Mouse (Mus musculus): ENCODE data around the gene Fam43a. TPM values are rescaled to one million over a fixed set of nuclear protein-coding genes. Genes with fewer than 3 reads are reported as not detected.

Gene Fam43a
- total RNA-seq (2021): 10 to 100 TPM in 1 of 2 experiments, 1 to 10 TPM in 1; 9.6 to 13.6 TPM

DNA sequence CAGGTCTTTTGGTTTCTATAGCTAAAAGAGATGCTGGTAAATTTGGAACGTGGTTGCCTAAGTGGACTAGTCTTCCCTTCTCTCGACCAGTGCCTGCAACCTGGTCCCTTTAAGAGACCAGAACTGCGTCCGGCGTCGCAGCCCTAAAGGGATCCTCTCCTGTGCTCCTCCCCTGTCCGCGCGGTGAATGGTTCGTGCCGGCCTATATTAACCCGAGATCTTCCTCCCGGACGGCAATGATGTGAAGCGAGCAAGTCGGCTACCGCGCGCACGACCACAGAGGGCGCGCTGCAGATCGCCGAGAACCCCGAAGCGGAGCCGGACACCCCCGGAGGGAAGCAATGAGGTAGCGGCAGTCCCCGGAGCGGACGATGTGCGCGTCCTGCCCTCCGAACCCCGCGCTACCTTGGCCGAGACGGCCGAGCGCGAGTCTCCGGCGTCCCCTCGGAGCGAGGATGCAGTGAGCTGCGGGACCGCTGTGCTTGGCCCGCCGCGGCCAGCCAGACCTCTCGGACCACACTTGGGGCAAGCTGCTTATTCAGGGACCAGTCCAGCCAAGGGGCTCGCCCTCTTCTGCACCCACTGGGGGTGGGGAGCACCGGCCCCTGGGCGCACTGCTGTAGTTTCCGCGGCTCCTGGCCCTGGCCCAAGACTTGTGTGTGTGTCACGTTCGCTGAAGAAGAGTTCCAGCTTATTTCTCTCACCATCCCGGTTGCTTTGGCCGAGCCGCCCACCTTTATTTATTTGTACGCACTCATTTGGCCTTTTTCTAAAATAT lies at the start of gene Fam43a:
Fam43a (plus strand) TSS at position 233 of the 778 bp plus-strand sequence.
- DNase-seq: peak; percentile 75 to 76

DNA sequence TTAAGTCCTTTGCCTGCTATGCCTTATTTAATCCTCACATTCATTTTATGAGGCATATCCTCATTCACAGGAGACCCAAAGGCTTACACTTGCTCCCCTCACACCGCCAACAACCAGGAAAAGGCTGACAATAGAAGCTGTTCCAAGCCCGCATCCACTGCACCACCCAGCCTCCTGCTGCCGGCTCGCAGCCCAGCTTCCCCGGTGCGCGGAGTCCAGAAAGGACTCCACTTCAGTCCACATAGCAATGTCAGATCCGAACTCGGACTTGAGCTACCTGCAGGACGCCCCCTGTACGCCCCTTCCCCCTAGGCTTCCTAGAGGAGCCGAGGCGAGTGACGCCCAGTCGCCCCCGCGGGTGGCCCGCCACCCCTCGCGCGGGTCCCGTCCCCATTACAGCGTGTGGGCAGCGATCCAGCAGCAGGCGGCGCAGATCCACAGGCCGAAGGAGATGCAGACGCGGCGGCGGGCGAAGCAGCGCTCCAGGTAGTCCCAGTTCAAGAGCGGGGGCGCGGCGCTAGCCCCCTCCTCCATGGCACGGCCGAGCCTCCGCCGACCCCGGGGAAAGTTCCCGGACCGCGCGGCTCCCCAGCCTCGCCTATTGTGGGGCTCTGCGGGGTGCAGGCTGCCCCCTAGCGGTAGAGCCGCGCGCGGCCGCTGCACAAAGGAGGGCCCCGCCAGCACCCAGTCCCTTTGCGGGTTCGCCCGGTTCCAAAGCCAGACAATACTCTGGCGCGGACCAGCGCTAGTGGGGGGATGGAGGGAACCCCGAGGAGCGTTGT lies 49.4 kb upstream of the Fam43a start:
- peak; percentile 78 to 84 for DNase-seq

DNA sequence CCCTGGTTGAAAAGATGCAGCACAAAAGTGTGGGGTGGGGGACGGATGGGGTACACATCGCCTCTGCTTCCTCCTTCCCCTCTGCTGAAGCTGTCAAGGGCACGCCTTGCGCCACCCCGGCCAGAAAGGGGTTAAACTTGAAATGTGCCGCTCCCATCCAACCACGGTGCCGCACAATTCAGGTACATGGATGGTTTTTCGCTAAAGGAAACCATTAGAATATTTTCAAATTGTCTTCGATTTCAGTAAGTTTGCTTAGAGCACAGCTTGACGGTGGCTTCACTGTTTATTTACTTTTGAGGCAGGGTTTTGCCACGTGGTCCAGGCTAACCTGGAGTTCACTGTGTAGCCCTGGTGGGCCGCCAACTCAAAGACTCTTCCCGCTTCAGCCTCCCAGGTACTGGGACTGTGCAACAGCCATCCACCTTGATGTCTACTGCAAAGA lies 48.8 kb upstream of the Fam43a start, which contains the start of gene Tmem44:
Tmem44 (minus strand) TSS at position 95 of the 445 bp plus-strand sequence.
- no peak for DNase-seq

DNA sequence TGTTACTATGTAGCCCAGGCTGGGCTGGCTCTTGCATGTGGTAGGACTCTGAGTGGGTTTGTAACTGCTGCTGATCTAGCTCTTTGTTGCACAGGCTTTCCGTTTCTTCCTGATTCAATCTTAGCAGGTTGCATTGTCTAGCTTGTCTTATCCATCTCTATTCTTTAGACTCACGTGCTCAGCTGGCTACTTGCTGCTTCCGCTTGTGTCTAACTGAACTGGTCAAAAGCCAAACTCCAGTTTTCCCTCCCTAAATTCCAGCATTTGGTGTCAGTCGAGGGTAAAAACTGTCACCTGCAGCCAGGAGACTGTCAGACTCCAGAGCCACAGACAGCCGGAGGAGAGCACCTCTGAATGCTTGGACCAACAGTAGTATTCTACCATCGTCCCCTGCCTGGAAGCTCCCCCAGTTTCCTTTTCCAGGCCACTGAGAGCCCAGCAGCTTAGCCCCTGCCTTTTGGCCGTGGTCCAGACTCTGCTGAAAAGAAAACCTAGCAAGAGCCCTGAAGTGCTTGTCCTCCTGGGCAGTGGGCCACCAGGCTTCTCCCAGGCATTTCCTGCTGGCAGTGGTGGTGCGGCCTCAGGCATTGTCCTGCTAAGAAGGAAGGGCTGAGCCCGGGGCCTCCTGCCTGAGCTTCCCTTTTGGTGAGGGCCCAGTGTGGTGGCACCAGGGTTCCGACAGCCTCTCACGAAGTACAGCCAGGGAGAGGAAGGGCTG lies 46.7 kb upstream of the Fam43a start:
- peak; percentile 65 to 81 for DNase-seq

DNA sequence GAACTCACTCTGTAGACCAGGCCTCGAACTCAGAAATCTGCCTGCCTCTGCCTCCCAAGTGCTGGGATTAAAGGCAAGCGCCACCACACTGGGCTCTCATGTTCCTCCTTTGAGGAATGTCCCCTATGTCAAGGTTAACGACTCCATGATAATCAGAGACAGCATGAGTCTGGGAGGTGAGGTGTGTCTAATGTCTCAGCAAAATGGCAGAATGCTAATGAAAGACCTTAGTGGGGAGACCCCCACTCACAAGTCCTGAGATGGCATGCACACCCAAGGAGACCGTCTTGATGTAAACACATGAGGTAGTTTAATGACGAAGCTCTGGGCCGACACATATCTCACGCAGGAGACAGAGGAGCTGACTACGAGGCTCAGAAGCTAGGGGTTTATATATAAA lies 45.4 kb upstream of the Fam43a start:
- DNase-seq: no peak

DNA sequence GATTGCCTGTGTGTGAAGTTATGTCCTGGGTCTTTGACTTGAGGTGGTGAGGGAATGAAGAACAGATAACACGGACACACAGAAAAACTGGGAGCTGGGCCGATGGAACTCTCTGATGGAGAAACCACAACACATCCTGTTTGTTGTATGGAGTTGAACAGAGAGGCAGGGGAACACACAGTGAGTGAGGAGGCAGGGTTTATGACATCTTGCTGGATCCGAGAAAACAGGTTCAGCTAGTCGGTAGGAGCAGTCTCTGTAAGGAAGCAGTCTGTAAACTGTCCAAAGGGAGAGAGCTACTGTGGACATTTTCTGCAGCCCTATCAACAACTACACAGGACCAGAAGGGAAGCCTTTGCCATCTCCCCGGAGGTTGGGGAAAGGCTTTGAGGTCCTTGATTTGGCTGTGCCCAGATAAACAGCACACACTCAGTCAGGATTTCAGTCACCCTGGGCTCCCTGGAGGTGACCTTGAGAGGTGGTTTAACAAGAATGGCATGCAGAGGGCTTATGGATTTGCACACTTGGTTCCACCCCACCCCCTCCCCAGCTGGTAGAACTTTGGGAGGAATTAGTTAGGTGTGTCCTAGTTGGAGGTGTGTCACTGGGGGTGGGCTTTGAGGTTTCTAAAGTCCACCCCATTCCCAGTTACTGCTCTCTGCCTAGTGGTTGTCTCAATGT lies 40.1 kb upstream of the Fam43a start:
- DNase-seq: no peak

DNA sequence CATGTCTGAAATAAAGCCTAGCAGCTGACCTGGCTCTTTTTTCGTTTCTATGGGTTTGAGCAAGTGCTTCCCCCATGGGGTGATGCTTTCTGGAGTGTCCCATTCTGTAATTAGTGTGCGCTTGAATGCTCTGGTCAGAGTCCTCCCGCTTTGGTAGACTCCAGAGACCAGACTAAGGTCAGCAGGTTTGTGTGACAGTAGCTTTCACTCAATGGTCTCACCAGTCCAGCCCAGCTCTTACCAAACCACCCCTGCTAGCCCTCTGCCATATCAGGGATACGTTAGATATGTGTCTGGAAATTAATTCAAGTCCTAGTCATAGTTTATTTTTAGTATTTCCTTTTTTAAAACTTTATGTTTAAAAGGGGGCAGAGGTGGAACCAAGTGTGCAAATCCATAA lies 38.9 kb upstream of the Fam43a start:
- DNase-seq: no peak

DNA sequence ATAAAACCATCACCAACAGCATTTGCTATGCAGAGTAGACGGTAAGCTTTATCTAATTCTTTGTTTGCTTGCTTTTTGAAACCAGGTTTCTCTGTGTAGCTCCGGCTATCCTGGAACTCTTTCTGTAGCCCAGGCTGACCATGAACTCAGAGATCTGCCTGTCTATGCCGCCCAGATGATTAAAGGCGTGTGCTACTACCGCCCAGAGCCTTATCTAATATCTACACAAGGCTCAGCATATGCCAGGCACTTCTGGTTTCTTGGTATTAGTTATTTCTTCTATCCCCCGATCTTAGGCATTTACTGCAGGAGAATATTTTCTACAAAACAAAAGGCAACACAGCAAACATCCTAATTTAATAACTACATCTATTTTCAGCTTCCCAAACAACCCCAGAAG lies 33.9 kb upstream of the Fam43a start:
- DNase-seq: no peak

DNA sequence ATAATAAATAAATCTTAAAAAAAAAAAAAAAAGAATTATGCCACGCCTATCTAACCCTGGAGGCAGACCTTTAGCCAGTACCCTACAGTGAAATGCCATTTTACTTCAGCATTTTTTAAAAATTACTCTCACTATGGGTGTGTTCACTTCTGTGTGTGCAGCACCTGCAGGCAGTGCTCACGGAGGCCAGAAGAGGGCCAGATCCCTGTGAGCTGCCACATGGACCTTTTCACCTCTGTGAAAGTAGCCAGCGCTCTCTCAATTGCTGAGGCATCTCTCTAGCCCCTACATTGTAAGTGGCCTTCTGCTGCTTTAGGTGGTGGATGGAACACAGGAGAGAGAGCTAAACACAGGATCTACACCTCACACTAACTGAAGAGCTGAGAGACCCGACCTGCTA lies 29.4 kb upstream of the Fam43a start:
- DNase-seq: no peak

DNA sequence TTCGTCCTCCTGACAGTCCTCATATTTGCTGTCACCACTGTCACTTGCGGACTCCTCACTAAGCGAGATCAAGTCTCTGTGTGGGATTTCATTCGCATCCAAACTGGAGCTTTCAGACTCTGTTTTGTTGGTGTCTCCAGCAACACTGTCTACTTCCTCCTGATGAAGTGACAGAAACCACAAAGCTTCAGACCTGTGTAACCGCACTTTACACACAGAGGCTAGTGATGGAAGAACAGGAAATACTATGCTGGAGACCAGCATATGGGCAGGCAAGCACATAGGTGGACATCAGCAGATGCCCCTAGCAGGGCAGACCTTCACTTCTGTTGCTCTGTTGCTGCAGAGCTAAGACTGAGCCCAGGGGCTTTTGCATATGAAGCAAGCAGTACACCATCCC lies 28.1 kb upstream of the Fam43a start:
- no peak for DNase-seq

DNA sequence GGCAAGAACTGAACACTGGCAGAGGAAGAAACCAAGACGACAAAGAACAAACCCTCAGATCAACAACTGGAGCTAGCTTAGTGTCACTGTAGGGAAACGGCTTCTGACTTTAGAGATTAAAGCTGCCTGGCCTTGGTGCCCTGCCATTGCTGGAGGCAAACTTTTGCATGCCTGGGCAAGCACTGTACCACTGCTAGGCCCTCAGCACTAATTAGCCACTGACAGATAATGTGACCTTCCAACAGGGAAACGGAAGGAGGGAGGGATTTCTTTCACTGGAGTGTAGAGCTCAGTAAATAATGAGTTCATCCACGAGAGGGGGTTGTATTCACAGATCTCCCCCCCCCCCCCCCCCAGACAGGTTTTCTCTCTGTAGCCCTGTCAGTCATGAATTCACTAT lies 27.3 kb upstream of the Fam43a start:
- no peak for DNase-seq

DNA sequence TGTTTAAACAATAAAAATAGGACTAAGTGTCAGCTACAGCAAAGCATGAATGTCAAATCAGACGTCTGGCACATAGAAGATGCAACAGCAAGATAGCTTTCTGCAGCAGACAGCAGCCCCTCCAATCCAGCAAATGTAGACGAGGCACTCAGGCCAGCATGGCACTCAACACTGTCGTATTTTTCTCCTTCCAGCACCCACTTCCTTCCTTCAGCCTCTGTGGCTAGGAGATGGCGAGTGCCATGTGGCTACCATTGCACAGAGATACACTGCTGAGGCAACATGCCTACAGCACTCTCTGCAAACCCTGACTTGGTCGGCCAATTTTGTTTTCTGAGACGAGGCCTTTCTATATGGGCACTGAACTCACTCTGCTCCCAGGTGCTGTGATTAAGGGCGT lies 23.7 kb upstream of the Fam43a start:
- no peak for DNase-seq

DNA sequence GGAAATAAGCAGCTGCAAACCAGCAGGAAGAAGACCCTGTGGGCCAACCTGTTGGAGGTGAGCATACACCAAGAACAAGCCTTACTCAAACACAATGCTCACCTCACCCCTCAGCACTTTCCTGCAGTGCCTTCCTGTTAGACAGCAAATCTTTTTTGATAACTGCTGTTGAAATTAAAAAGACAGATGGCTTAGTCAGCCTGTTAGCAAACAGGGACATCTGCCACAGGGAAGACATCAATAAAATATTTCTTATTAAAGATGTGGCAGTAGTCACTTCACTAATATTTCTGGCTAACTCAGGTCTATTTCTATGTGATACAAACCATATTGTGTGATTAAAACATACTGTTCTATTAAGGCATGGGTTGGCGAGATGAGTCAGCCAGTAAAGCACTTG lies 23.1 kb upstream of the Fam43a start:
- peak in 1 of 2 experiments; percentile 22 for DNase-seq

DNA sequence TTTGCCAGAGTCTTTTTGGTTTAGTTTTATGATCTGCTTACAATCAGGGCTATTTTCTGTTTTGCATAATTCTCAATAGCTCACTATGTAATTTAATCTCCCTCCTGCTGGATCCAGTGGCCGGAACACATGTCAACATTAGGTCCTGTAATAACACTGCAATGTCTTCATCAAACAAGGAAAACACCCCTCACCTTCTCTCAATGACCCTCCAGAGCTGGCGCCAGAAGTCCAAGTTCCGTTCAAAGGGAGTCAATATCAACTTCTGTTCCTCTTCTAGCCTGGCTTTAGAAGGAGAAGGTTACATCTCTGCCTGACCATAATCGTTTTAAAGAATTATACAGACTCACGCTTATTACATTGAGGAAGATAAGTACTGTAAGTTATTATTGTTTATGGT lies 18.8 kb upstream of the Fam43a start:
- no peak for DNase-seq

DNA sequence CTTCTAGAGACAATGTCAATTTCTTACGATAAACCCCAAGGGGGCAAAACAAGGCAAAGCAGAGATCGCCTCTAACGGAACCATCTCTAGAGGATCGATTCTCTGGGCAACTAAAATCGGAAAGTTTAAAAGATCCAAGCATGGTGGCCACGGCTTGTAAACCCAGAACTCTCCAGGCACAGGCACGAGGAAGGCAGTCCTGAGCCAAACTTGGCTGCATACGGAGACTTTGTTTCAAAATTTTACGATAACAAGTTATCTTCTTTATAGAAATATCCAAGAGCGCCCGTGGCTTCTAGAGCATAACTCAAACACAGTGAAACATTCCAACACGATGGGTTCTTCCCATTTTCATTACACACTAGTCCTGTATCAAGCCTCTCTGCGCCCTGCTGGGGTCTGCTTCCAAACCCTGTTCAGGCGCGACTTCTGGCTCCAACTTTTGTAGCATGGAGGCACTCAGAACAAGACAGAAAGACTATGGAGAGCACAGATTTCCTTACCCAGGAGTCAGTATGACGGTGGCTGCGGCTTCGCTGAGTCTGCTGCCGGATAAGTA lies 12.5 kb upstream of the Fam43a start:
- DNase-seq: no peak

DNA sequence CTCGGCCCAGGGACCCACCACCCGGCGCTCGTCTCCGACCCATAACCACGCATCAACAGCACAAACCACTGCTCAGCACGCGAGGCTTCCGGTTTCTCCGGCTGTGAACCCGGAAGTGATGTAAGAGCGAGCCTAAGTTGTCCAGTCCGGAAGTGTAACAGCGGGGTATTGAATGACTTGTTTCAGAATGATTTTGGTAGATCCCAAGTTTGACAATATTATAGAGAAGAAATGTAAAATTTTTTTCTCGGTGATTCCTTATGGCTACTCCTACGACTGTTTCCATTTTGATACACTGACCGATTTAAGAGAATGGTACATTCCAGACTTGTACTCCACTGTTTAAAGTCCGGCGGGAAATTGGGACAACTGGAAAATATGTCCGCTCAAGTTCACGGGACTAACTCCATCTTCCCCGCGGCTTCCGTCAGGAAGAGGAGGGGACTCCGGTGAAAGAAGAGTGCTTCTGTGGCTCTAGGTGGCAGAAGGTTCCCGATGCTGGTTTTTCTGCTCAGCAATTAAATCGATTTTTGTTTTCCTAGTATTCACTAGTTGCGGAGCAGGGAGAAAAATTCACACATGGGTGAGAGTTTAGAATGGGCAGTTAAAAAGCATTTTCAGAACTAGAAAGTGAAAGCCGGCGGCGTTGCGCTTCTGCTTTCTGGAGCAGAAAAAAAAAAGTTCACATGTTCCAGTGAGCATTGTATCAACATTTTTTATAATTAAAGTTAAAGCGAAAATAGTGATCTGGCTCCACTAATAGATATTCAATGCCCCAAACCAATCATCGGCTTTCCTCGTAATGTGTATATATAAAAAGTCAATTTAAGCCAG lies 11.8 kb upstream of the Fam43a start, which contains the start of gene Lsg1:
Lsg1 (minus strand) TSS at position 99 of the 834 bp plus-strand sequence.
- peak; percentile 78 to 80 for DNase-seq

DNA sequence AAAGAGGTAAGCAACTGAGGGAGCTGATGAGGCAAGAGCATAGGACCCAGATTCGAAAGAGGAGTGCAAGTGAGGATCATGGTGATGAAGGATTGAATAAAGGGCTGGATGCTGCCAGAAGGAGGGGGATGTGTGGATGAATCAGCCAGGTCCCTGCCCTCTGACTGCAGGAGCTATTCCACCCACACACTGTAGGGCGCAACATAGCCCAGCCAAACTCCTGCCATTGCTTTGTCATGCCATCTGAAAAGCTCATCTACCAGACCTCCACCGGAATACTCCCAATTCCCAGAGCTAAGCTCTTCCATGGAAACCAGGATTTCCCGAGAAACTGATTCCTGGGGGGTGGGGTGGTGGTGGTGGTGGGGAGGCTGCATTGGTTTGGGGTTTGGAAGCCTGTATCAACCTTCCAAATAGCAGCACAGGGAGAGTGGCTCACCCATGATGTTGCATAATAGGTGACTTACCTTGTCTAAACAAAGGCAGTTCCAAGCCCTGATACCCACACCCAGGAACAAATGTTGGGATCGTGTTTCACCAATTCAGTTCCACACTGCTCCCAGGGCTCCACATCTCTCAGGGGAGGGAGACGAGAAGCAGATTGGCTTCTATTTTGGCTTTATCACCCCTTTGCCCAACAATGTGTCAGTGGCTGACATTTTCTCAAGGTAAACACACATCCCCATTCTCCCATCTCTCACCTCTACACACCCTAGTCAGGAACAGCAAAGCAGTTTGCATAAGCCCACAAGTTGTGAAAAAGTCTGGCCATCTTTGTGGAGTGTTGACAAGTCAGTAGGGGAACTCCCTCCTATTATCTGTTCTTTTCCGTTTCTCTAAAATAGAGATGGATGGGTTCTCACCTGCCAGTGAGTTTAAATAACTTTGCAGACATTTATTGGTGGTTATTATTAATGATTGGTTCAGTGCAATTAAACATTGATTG lies 9.0 kb upstream of the Fam43a start:
- no peak for DNase-seq

DNA sequence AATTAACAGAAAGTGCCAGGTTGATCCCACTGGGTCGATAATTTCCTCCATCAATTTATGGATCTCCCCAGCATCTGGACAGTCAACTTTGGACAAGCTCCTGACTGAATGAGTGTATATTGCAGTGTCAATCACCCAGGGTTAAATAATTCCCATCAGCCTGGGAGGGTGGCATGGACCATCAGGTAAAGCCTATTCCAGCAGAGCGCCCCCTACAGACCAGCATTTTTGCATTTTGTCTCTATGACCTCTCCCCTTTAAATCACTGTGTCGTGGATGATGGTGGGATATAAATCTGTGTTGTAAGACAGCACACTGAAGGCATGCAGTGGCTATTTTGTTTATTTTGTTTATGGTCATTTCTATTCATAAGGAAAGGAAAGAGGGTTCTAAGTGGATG lies 7.5 kb upstream of the Fam43a start:
- DNase-seq: no peak

DNA sequence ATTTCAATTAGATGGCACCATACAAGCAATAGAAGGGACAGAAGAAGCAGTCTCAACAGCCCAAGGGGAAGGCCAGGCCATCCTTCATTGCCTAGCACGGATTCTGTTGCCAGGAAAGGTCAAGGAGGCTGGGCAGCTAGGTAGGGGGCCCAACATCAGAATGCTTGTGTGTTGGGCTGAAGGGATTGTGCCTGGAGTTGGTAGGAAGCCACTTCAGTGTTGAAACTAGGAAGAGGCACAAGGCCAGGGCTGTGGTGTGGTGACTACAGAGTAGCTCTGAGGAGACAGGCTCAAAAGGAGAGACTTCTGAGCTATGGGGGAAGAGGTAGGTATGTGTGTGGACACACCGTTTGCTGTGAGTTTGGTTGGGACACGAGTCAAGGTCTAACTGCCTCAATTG lies 4.2 kb upstream of the Fam43a start:
- no peak for DNase-seq
